Mouse (Mus musculus) hindbrain, embryonic 16.5 days (tissue): Measurements from ENCODE around the gene Triobp. TPM values are rescaled to one million over a fixed set of nuclear protein-coding genes. Genes with fewer than 3 reads are reported as not detected.

ENCODE experiments used
- ATAC-seq: fragments of 200-750 bp; cut with Nextera tagmentation; 2 replicates; pipeline ENCODE4 v1.8.0; 2017; ENCODE audit warnings: moderate TSS enrichment, moderate library complexity
- H3K27ac ChIP-seq: fragments of 300-500 bp; sonication (generic); 2 replicates; pipeline ENCODE4 v1.5.1; 2014; ENCODE audit warnings: low read depth, mild to moderate bottlenecking, control low read depth, low read length, moderate library complexity
- H3K27me3 ChIP-seq: fragments of 300-500 bp; sonication (generic); replicated peaks from 2 replicates; pipeline ENCODE4 v1.6.1; 2014; ENCODE audit warnings: low read length; ENCODE audit not compliant: control insufficient read depth, insufficient read depth
- H3K36me3 ChIP-seq: fragments of 300-500 bp; sonication (generic); 2 replicates; pipeline ENCODE4 v1.6.1; 2014; ENCODE audit warnings: mild to moderate bottlenecking, low read length, moderate library complexity, mixed read lengths; ENCODE audit not compliant: control insufficient read depth, insufficient read depth
- H3K4me1 ChIP-seq: fragments of 300-500 bp; sonication (generic); 2 replicates; pipeline ENCODE4 v1.6.1; 2014; ENCODE audit warnings: low read depth, low read length; ENCODE audit not compliant: control insufficient read depth, insufficient read depth
- H3K4me2 ChIP-seq: fragments of 300-500 bp; sonication (generic); 2 replicates; pipeline ENCODE4 v1.6.1; 2014; ENCODE audit warnings: mild to moderate bottlenecking, low read length, control low read depth, moderate library complexity
- H3K4me3 ChIP-seq: fragments of 300-500 bp; sonication (generic); 2 replicates; pipeline ENCODE4 v1.5.1; 2014; ENCODE audit warnings: mild to moderate bottlenecking, low read length, control low read depth, moderate library complexity
- H3K9ac ChIP-seq: fragments of 300-500 bp; sonication (generic); 2 replicates; pipeline ENCODE4 v1.6.1; 2014; ENCODE audit warnings: low read depth, mild to moderate bottlenecking, control low read depth, low read length, moderate library complexity
- H3K9me3 ChIP-seq: fragments of 300-500 bp; sonication (generic); 2 replicates; pipeline ENCODE4 v1.6.1; 2014; ENCODE audit warnings: mild to moderate bottlenecking, low read length, moderate library complexity; ENCODE audit not compliant: control insufficient read depth
- WGBS: fragments of 180-500 bp; shearing (Covaris S2); extraction: QIAGEN DNeasy Blood & Tissue Kit; methylation state at CpG from one replicate; pipeline ENCODE4 v1.1.7; 2014; 5-methylcytosine and 5-hydroxymethylcytosine counted together
- polyA plus RNA-seq: library from polyadenylated mRNA; unstranded; fragments of >200 nt; fragmentation: Nextera tagmentation; extraction: Ambion mirVana; gene quantifications from 2 replicates; pipeline ENCODE4 v1.2.1, GENCODE M21; 2015

The Triobp gene
- polyA plus RNA-seq, 1 experiment from 2014 or later: 36.1 TPM

- 86% methylated on average over 7 of the region's 7 CpGs for WGBS
- no peak for ATAC-seq
- no peak overlapping the region for H3K9ac ChIP-seq
- H3K4me1 ChIP-seq: peaks cover 22% of the 10 kb centered on the region
- no peak overlapping the region for H3K27ac ChIP-seq
- no peak overlapping the region for H3K4me3 ChIP-seq
- H3K4me2 ChIP-seq: no peak overlapping the region
- H3K36me3 ChIP-seq: no peaks in the 10 kb centered on the region
- no peaks in the 10 kb centered on the region for H3K9me3 ChIP-seq
- H3K27me3 ChIP-seq: peaks cover 6% of the 10 kb centered on the region
These were observed 16.6 kb upstream of the Triobp start for GRCm38 (mm10) chr15:78930801-78931426.

- Histone ChIP-seq H3K9me3 (no peaks in the 10 kb centered on the region), H3K9ac (no peak overlapping the region), H3K4me3 (no peak overlapping the region), H3K4me1 (peaks cover 20% of the 10 kb centered on the region), H3K27me3 (peaks cover 6% of the 10 kb centered on the region), H3K36me3 (no peaks in the 10 kb centered on the region), H3K4me2 (no peak overlapping the region), H3K27ac (no peak overlapping the region)
- no peak for ATAC-seq
- WGBS: 32% methylated on average over 3 of the region's 3 CpGs
These were observed 15.9 kb upstream of the Triobp start for GRCm38 (mm10) chr15:78931577-78931976.

- Histone ChIP-seq H3K4me1 (peaks cover 13% of the 10 kb centered on the region), H3K4me2 (peak within 1 kb of the TSS; percentile 66), H3K4me3 (peak within 1 kb of the TSS; percentile 81), H3K36me3 (peaks cover 7% of the 10 kb centered on the region; the same call in 1 of the 2 replicates), H3K9ac (peak within 1 kb of the TSS; percentile 78), H3K27me3 (no peaks in the 10 kb centered on the region), H3K9me3 (no peaks in the 10 kb centered on the region), H3K27ac (peak within 1 kb of the TSS; percentile 83)
- WGBS: under 1% methylated on average over 42 of the region's 42 CpGs
- ATAC-seq: peak; percentile 94
These were observed 12.7 kb upstream of the Triobp start, which contains the start of gene Nol12 for GRCm38 (mm10) chr15:78934784-78935320. TSS of gene Nol12 (plus strand) at chr15:78934933.

GRCm38 (mm10) chr15:78936403-78936802, 11.1 kb upstream of the Triobp start:
- Histone ChIP-seq H3K9me3 (no peaks in the 10 kb centered on the region), H3K4me3 (no peak overlapping the region), H3K9ac (no peak overlapping the region; the same call in 1 of the 2 replicates), H3K36me3 (peaks cover 14% of the 10 kb centered on the region; the same call in 1 of the 2 replicates), H3K27ac (no peak overlapping the region), H3K4me2 (no peak overlapping the region), H3K4me1 (peaks cover 13% of the 10 kb centered on the region), H3K27me3 (no peaks in the 10 kb centered on the region)
- no peak for ATAC-seq
- 90% methylated on average over 12 of the region's 12 CpGs for WGBS

GRCm38 (mm10) chr15:78937311-78937710, 10.2 kb upstream of the Triobp start:
- Histone ChIP-seq H3K4me1 (peaks cover 13% of the 10 kb centered on the region), H3K27me3 (no peaks in the 10 kb centered on the region), H3K27ac (no peak overlapping the region), H3K9me3 (no peaks in the 10 kb centered on the region), H3K4me3 (no peak overlapping the region), H3K9ac (no peak overlapping the region), H3K4me2 (no peak overlapping the region), H3K36me3 (peaks cover 16% of the 10 kb centered on the region; the same call in 1 of the 2 replicates)
- WGBS: 77% methylated on average over 10 of the region's 10 CpGs
- ATAC-seq: no peak

GRCm38 (mm10) chr15:78937963-78938362, 9.6 kb upstream of the Triobp start:
- Histone ChIP-seq H3K4me1 (peaks cover 18% of the 10 kb centered on the region), H3K36me3 (peaks cover 16% of the 10 kb centered on the region; the same call in 1 of the 2 replicates), H3K9ac (no peak overlapping the region), H3K4me2 (no peak overlapping the region), H3K27me3 (no peaks in the 10 kb centered on the region), H3K9me3 (no peaks in the 10 kb centered on the region), H3K27ac (no peak overlapping the region), H3K4me3 (no peak overlapping the region)
- ATAC-seq: no peak
- 40% methylated on average over 2 of the region's 2 CpGs for WGBS

- WGBS: 92% methylated on average over 13 of the region's 13 CpGs
- peaks cover 16% of the 10 kb centered on the region; the same call in 1 of the 2 replicates for H3K36me3 ChIP-seq
- H3K27ac ChIP-seq: no peak overlapping the region
- no peak overlapping the region for H3K4me3 ChIP-seq
- no peaks in the 10 kb centered on the region for H3K27me3 ChIP-seq
- no peak for ATAC-seq
- no peaks in the 10 kb centered on the region for H3K9me3 ChIP-seq
- peaks cover 18% of the 10 kb centered on the region for H3K4me1 ChIP-seq
- no peak overlapping the region for H3K9ac ChIP-seq
- H3K4me2 ChIP-seq: no peak overlapping the region
These were observed 7.2 kb upstream of the Triobp start for GRCm38 (mm10) chr15:78940325-78940724.

- peak; percentile 46 for ATAC-seq
- peak overlapping the region; percentile 36 for H3K9ac ChIP-seq
- H3K4me1 ChIP-seq: peaks cover 14% of the 10 kb centered on the region
- no peaks in the 10 kb centered on the region for H3K9me3 ChIP-seq
- H3K4me3 ChIP-seq: peak overlapping the region; percentile 16
- H3K27me3 ChIP-seq: no peaks in the 10 kb centered on the region; the same call in 1 of the 2 replicates
- H3K27ac ChIP-seq: no peak overlapping the region
- 4% methylated on average over 9 of the region's 9 CpGs for WGBS
- peak overlapping the region; percentile 49 for H3K4me2 ChIP-seq
- peaks cover 14% of the 10 kb centered on the region; the same call in 1 of the 2 replicates for H3K36me3 ChIP-seq
These were observed 4.9 kb upstream of the Triobp start for GRCm38 (mm10) chr15:78942663-78943062.

- 0 out of 2 replicates have a peak, but pooled peaks cover 2% of the 10 kb centered on the region for H3K36me3 ChIP-seq
- H3K9ac ChIP-seq: no peak overlapping the region
- 56% methylated on average over 7 of the region's 7 CpGs for WGBS
- no peaks in the 10 kb centered on the region; the same call in 1 of the 2 replicates for H3K27me3 ChIP-seq
- ATAC-seq: no peak
- H3K9me3 ChIP-seq: no peaks in the 10 kb centered on the region
- peaks cover 19% of the 10 kb centered on the region for H3K4me1 ChIP-seq
- no peak overlapping the region for H3K27ac ChIP-seq
- H3K4me3 ChIP-seq: no peak overlapping the region
- H3K4me2 ChIP-seq: no peak overlapping the region
These were observed 1.3 kb upstream of the Triobp start for GRCm38 (mm10) chr15:78946232-78946631.
